Mouse (Mus musculus) left cerebral cortex, adult 11 months (tissue): ENCODE data around the gene Rab5if.
A peak's percentile ranks its signal among the peaks of the same experiment; 100 is the strongest.
"Not testable (repeated sequence)": the region's sequence is repeated elsewhere in the genome, so short reads cannot be mapped to it uniquely, and the experiment has no call there.

Experiments used
- DNase-seq: peaks from one replicate; pipeline ENCODE4 v3.0.0; 2022; ENCODE audit warnings: low spot score

The Rab5if gene

GRCm38 (mm10) chr2:156887017-156887416 is 24.1 kb downstream of the Rab5if start, which contains the start of gene Sla2:
Sla2 (minus strand) TSS chr2:156887192.
- DNase-seq = no peak

GRCm38 (mm10) chr2:156888490-156888889 is 25.6 kb downstream of the Rab5if start:
- no peak for DNase-seq

GRCm38 (mm10) chr2:156892240-156892639 is 29.3 kb downstream of the Rab5if start:
- DNase-seq = no peak

- no peak for DNase-seq
Measured at GRCm38 (mm10) chr2:156892821-156893220, 29.9 kb downstream of the Rab5if start.

GRCm38 (mm10) chr2:156894496-156895265 is 31.8 kb downstream of the Rab5if start:
- no peak for DNase-seq

- DNase-seq = no peak
Measured at GRCm38 (mm10) chr2:156896384-156896914, 33.5 kb downstream of the Rab5if start.

GRCm38 (mm10) chr2:156897034-156897433 is 34.1 kb downstream of the Rab5if start:
- DNase-seq = peak; percentile 26

- no peak for DNase-seq
Measured at GRCm38 (mm10) chr2:156898374-156898773, 35.4 kb downstream of the Rab5if start.

GRCm38 (mm10) chr2:156899184-156899583 is 36.3 kb downstream of the Rab5if start:
- DNase-seq = no peak

- no peak for DNase-seq
Measured at GRCm38 (mm10) chr2:156901344-156901743, 38.4 kb downstream of the Rab5if start.

GRCm38 (mm10) chr2:156901883-156902282 is 39.0 kb downstream of the Rab5if start:
- DNase-seq = no peak

- not testable (repeated sequence) for DNase-seq
Measured at GRCm38 (mm10) chr2:156902411-156902810, 39.5 kb downstream of the Rab5if start.

- no peak for DNase-seq
Measured at GRCm38 (mm10) chr2:156903367-156903766, 40.4 kb downstream of the Rab5if start.

- DNase-seq = peak; percentile 69
Measured at GRCm38 (mm10) chr2:156904976-156905717, 42.2 kb downstream of the Rab5if start.

GRCm38 (mm10) chr2:156905931-156906330 is 43.0 kb downstream of the Rab5if start:
- DNase-seq = not testable (repeated sequence)

- no peak for DNase-seq
Measured at GRCm38 (mm10) chr2:156913191-156913590, 50.3 kb downstream of the Rab5if start.

GRCm38 (mm10) chr2:156915559-156915958 is 52.6 kb downstream of the Rab5if start:
- no peak for DNase-seq

GRCm38 (mm10) chr2:156916419-156917125 is 53.6 kb downstream of the Rab5if start:
- no peak for DNase-seq

- no peak for DNase-seq
Measured at GRCm38 (mm10) chr2:156918562-156918961, 55.6 kb downstream of the Rab5if start.

GRCm38 (mm10) chr2:156919191-156919590 is 56.3 kb downstream of the Rab5if start:
- not testable (repeated sequence) for DNase-seq

GRCm38 (mm10) chr2:156919796-156920195 is 56.9 kb downstream of the Rab5if start:
- DNase-seq = no peak

GRCm38 (mm10) chr2:156923057-156923456 is 60.1 kb downstream of the Rab5if start:
- DNase-seq = no peak
